Mouse (Mus musculus) erythroblast, embryonic 14.5 days (primary cell): ENCODE data around the gene Ube2n.

Source experiments
- GATA1 ChIP-seq: IDR thresholded peaks from 2 replicates; pipeline ENCODE4 v1.6.1; 2012; ENCODE audit warnings: low read length, inconsistent platforms, mixed read lengths
- TAL1 ChIP-seq: IDR thresholded peaks from 3 replicates; pipeline ENCODE4 v1.6.1; 2012; ENCODE audit warnings: low read length, inconsistent platforms, mixed read lengths

DNA sequence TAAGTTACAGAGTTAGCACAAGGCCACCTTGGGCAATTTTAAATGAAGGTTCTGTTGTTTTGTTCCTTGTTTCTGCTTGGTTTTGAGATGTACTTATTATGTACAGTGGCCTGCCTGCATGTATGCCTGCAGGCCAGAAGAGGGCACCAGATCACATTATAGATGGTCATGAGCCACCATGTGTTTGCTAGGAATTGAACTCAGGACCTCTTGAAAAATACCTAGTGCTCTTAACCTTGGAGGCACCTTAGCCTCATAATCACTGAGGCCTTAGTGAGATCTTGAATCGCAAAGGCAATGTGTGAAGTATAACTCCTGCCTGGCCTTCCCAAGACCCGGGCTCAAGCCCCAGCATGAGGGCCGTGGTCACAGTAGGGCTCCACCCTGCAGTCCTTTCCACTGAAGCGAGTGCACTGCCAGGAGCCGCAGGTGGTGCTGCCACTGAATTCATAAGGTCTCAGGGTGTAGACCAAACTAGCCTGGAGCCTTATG is 42.4 kb downstream of the Ube2n start:
- TF ChIP-seq GATA1 (no peak), TAL1 (no peak)
